Mouse (Mus musculus) mouse trophoblast stem cell (cell line): ENCODE measurements around the gene Rbm39.
"Not testable (repeated sequence)": the region's sequence is repeated elsewhere in the genome, so short reads cannot be mapped to it uniquely, and the experiment has no call there.

Experiments used
- in situ Hi-C, 2 experiments: fragments of 300-500 bp; cut with MseI, MboI; formaldehyde crosslinking; loops; 2 replicates in 1 of 2; 3 replicates in 1 of 2; pipeline ENCODE4 v1.15.1; 2025

Gene Rbm39

DNA sequence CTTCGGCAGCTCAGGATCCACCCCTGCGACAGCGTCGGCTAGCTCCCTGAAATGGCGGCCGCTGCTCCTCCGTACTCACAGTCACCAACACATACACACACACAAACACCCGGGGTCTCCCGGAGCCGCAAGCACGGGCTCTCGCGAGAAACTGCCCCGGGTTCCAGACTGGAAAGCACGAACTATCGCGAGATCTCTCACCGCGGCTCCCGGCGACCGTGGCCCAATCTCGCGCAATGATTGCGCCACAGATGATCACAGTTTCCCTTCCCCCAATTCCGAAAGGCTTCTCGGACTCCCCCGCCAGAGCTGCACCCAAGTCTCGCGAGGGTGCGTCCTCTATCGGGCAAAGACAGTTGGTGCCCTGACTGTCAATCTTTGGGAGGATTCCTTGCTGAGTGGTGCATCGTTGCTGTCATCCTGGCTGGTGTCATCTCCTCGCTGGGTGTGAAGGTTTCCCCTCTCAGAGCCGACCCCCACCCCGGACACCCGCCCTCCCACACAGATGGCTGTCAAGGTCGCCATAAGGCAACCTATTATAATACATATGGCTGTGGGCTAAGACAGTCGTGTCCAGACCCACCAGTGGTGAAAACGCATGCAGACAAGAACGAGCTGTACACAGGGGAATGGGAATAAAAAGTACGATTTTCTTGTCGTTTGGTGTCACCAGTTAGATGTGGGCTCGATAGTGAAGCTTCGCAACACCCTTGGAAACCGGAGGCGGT lies at the start of gene Rbm39:
Rbm39 (minus strand) TSS at position 145 of the 728 bp plus-strand sequence.
- in situ Hi-C loops: no loop called here

DNA sequence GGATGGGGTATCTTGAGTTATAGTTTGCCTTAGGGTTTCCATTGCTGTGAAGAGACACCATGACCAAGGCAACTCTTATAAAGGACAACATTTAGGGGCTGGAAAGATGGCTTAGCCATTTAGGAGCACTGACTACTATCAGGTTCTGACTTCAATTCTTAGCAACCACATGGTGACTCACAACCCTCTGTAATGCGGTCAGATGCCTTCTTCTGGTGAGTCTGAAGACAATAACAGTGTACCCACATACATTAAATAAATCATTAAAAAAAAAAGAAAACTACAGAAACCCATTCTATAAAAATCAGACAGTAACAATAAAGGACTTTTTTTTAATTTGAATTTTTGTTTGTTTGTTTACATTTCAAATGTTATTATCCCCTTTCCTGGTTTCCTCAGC lies 49.1 kb upstream of the Rbm39 start:
- in situ Hi-C loops: no loop called here

DNA sequence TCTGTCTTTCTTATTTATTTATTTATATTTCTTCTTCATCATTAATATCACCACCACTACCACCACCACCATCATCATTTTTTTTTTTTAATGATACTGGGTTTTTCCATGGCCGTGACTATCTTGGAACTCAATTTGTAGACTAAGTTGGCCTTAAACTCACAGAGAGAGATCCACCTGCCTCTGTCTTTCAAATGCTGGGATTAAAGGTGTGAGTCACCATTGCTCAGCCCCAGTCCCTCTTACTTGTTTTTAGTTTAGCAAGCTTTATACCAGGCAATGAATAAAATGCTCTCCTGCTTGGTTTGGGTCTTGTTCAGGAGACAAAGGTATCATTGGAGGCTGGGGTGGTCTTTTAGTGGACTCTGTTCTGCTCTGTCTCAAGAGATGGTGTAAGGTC lies 47.7 kb upstream of the Rbm39 start:
- in situ Hi-C loops: no loop called here

DNA sequence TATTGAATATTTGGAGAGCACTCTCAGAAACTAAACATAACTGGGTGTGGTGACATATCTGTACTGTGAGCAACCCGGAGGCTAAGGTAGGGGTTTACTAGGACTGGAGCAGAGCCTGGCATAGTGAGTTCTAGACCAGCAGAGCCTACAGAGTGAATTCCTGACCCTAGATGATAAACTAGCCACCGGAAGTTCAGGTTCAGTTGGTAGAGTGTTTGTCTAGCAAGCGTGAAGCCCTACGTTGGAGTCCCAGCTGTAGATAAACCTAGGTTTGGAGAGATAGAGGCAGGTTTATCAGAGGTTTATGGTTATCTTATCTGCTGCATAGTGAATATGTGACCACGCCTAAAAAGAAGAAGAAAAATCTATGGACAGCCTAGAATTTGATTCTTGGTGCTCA lies 44.0 kb upstream of the Rbm39 start:
- in situ Hi-C loops: no loop called here

DNA sequence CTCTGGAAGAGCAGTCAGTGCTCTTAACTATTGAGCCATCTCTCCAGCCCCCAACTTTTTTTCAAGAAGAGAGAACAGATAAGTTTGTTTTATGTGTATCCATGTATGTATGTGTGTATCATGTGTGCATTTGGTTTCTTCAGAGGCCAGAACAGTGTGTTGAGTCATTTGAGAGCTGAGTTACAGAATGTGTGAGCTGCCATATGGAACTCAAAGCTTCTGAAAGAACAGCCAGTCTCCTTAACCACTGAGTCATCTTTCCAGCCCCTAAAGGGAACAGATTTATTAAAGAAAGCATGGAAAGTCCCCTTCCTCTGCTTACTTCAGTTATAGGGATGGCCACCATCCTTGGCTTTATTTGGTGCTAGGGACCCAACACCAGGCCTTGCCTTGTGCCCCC lies 42.1 kb upstream of the Rbm39 start:
- in situ Hi-C loops: no loop called here

DNA sequence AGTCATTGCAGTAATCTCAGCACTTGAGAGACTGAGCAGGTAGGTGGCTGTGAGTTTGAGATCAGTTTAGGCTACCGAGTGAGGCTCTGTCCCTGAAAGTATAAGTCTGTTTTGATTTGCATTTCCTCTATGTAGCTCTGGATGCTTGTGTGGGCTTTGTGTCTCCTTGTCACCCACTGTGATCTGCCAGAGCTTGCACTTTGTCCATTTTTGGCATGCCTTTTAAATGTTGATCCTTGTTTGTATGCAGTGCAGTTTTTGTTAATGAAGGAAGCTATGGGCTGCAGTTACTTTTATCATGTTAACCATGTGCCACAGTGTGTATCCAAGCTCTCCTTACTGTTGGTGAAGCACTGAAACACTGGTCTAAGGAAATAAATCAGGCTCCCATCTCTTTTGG lies 37.7 kb upstream of the Rbm39 start:
- in situ Hi-C loops: no loop called here

DNA sequence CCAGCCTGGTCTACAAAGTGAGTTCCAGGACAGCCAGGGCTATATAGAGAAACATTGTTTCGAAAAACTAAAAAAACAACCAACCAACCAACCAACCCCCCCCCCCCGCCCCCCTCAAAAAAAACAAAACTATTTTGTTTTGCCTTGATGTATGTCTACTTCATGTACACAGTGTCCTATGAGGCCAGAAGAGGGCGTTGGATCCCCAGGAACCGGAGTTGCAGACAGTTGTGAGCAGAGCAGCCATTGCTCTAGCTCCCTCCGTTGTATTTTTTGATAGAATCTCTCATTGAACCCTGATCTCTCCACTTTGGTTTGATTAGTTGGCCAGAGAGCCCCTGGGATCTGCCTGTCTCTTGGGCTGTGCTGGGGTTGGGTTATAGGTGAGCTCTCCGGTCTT lies 23.9 kb upstream of the Rbm39 start:
- in situ Hi-C loops: no loop called here

DNA sequence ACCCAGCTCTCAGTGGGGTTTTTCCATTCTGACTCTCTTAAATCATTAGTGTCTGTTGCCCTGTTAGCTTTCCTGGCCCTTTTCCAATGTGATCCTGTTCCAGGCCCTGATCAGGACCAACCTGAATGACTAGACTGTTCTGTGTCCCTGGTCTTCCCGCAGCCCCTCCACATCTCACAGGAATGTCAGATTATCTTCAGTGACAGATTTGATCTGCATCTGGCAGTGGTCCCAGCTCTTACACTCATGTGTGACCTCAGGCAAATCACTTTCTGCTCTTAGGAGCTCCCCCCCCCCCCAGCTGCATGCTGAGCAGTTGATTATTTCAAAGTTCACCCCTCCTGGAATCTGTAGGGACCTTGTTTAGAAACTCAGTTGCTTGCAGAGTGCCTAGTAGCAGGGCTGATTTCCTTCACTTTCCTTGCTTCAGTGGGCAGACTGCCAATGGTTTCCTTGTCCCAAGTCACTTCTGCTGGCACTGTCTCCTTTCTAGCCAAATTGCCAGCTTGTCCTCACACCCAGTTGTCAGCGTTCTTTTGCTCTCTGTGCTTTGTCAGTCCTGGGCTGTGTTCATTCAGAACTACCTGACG lies 22.9 kb upstream of the Rbm39 start:
- in situ Hi-C loops: no loop called here

DNA sequence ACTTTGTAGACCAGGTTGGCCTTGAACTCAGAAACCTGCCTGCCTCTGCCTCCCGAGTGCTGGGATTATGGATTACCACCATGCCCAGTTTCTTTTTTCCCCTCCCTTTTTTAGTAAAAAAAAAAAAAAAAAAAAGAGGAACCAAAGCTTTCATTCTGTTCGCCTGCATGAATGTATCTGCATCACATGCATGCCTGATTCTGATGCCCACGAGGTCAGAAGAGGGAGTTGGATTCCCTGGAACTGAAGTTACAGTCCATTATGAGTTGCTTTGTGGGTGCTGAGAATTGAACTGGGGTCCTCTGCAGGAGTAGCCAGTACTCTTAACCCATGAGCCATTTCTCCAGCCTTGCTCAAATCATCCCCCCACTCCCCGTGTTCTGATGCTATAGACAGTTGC lies 21.4 kb upstream of the Rbm39 start:
- in situ Hi-C loops: no loop called here

DNA sequence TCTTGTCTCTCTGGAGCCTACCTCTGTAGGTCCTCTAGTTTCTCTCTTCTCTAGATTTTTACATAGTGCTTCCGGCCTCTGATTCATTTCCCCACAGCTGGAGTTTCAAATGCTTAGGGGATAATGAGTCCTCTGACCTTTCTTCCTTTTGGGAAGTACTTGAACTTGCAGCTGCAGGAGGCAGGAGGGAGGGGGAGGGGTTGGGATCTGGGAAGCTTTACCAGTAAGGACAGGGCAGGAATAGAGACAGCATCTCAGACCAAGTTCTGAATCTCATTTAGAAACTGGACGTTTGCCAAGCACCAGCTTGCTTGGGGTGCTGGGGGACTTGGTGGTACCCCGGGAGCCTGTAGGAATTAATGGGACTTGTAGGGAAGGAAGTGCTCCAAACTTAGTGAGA lies 19.9 kb upstream of the Rbm39 start:
- in situ Hi-C loops: no loop called here

DNA sequence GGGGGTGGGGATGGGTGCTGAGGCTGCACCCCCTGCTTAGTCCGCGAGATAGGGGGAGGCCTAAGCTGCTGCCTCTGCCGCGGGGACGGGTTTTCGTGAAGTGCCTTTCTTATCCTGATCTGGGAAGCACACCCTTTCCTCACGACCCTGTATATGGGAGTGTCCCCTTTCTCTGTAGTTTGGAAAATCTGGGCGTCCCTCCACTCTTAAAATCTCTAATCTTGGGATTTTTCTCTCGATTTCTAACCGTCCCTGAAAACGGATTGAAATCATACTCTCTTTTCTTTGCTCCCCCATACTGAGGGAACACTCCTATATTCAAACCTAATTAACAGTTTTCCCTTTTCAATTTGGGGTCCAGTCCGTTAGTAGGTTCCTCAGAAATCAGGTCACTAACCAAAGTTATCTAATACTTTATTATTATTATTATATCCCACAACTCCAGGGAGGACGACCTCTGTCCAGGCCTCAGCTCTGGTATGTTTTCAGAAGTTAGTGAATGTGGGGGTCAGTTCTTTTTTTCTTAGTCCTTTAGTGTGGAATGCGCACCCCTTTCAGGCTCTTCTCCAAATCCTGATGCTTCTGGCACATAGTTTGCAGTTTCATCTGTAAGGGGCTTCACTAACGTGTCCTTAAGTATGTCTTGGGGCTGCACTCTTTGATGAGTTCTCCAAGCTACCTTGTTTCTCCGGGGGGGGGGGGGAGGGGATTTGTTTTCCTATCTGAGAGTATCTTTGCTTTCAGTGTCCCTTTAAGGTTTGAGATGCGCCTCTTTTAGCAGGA lies 17.3 kb upstream of the Rbm39 start:
- in situ Hi-C loops: no loop called here

DNA sequence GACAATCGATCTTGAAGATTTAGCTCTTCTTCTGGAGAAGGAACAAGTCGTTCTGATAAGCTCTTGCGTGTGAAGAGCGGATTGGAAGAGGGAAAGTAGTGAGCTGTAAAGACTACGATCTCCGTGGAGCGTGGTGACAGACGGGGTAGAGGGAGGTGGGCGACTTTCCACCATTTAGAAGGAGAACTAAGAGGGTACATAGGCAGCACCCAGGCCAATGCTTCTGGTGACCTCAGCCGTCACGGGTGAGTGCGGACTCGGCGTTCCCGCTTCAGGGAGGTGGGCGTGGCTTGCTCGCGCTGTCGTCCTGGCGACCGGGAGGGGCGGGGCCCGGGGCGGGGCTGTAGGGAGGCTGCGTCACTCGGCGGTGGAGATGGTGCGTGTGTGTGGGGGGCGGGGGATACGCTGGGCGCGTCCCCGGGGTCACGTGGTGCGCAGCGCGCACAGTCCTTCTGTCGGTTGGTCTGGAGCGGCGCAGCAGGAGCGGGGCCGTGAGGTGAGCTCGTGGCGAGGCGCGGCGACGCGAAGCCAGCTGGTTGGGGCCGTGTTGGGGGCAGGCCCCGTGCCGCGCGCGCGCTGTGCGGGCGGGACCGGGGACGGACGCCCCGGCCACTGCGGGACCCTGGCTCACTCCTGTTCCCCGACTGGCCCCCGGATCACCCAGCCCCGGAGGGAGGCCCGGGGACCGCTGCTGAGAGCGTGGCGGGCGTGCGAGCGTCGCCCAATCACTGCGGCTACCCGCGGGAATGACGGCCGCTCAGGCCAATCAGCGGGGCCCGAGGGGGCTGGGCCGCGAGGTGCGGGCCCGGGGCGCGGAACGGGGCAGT lies 16.5 kb upstream of the Rbm39 start, which contains the start of gene Phf20:
Phf20 (plus strand) TSS at position 165 of the 827 bp plus-strand sequence.
- in situ Hi-C loops: no loop called here

DNA sequence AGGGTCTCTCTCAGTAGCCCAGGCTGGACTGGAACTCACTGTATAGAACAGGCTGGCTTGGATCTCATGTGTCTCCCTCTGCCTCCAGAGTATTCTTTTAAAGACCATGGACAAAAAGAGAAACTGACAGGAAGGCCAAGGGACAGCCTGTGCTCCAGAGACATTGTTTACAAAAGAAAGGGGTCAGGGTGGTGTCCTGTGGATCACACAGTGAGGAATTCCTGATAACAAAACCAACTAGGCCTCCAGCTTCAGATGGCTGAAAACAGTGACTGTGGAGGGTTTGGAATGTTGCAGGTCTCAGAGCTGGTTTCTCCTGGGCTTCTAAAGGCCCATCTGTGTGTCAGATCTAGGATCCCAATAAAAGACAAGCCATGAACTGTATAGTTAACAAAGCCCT lies 14.5 kb upstream of the Rbm39 start:
- in situ Hi-C loops: no loop called here

DNA sequence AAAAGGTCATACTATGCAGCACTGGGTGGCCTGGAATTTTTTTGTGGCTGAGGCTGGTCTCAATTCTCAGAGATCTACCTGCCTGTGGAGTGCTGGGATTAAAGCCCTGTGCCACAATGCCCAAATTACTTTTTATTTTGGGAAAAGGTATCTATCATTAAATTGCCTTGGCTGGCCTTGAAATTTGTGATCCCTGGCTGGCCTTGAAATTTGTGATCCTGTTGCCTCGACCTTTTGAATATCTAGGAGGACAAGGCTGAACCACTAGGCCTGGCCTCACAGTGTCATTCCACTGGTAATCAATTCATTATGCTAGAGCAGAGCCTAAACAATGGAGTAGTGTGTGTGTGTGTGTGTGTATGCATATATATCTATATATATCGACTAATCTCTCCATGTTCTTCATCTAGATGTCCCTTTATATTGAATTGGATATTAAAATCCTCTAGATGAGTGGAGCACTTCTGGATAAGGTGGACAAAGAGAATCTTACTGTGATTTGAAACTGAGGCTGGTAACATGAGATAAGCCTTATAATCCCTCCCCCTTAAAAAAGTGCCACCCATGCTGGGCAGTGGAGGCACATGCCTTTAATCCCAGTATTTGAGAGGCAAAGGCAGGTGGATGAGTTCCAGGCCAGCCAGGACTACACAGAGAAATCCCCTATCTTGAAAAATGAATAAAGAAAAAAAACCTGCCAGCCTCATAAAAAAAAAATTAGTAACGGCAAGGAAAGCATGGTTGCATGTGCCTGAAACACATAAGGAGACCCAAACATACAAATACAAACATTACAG lies 13.2 kb upstream of the Rbm39 start:
- in situ Hi-C loops: no loop called here

DNA sequence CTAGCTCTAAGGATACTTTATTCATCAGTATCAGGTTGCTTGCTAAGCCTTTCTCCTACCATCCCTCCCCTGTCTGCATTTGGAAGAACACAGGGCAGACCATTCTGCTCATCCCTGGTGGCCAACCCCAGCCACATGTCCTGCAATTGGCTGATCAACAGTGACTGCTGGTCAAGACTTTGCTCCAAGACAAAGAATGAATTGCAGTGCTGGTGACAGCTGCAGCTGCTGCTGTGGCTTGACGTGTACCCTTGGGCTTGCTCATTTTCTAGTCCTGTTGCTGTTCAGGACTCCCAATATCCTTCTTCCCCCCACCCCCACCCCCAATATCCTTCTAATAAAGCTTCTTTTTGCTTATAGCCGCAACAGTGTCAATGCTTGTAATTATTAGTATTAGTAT lies 12.0 kb upstream of the Rbm39 start:
- in situ Hi-C loops: no loop called here

DNA sequence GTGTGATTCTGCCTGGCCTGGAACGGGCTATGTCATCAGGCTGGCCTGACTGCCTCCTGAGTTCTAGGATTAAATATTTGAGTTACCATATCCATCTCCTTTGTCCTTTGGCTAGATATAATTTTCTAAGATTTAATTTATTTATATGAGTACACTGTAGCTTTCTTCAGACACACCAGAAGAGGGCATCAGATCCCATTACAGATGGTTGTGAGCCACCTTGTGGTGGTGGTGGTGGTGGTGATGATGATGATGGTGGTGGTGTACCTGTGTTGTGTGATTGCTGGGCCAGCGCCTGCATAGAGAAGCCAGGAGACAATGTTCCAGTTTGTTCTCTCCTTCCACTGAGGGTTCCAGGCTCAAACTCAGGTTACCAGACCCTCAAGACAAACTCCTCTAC lies 11.5 kb upstream of the Rbm39 start:
- in situ Hi-C loops: no loop called here

DNA sequence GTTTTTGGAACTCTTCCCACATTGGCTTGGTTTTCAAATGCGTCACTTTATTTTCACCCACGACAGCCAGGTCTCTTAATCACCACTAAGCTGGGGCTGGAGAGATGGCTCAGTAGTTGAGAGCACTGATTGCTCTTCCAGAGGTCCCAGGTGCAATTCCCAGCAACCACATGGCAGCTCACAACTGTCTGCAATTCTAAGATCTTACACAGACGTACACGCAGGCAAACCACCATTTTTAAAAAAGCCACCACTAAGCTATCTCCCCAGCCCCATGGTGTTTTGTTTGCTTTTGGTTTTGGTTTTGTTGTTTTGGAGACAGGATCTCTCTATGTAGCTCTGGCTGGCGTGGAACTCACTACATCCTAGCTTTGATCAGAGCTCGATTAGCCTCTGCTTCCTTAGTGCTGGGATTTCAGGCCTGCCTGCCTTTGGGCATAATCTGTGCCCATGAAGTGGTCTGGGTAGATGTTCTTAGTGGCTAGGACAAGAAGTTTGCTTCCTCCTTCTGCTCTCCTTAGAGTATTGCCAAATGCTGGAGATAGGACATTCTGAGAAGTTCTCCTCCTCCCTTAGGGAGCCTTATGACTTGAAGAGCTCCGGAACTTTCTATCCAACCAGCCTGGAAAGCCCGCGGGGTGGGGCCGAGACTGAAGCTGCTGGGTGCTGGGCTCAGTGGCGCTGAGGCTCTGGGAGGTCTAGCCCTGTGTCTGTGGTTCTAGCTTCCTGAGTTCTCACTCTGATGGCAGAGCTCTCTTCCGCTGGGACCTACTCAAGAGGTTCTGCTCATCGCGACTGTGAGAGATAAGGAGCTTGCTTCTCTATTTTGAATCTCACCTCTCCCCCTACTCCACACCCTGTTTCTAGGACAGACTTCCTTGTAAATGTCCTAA lies 10.2 kb upstream of the Rbm39 start:
- in situ Hi-C loops: no loop called here

DNA sequence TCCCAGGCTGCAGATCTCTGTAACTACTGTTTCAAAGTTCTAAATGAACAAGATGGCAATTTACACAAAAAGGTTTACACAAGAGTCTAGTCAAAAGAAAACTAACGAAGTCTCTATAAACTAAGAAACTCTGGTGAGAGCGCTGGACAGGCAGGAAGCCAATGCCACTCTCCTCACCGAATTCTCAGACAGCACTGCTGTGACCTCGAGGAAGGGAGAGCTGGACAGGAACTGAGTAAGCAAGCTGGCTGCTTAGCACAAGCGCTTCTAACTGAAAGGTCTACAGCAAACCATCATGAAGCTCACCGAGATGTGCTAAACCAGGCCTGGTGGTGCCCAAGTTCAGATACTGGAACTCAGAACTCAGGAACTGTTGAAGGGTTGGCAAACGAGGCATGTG lies 9.2 kb upstream of the Rbm39 start:
- in situ Hi-C loops: not testable (repeated sequence)

DNA sequence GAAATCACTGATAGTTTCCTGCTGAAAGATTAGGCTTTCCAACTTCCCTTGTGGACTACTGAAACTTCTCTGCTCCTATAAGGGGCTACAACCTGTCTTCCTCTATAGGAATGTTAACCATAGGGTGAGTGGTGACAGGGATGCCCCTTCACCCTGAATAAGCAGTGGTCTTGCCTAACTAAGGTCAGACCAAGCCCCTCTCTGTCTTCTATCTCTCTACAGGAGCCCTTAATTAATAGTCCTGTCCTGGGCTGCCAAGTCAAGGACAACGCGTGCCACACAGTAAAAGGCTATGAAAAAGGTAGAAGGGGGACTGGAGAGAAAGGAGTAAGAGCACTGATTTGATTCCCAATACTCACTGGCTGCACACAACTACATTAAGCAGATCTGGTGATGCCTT lies 1.6 kb upstream of the Rbm39 start:
- in situ Hi-C loops: no loop called here
